Mouse (Mus musculus) MEL-GATA-1-ER (cell line): ENCODE data around the gene Faap20.
A peak's percentile ranks its signal among the peaks of the same experiment; 100 is the strongest.
"Not testable (repeated sequence)": the region's sequence is repeated elsewhere in the genome, so short reads cannot be mapped to it uniquely, and the experiment has no call there.

Experiments used
- DNase-seq: peaks from one replicate; pipeline ENCODE4 v3.0.0-alpha.2; 2012; ENCODE audit warnings: low read depth; ENCODE audit errors: extremely low read depth

Gene Faap20

DNA sequence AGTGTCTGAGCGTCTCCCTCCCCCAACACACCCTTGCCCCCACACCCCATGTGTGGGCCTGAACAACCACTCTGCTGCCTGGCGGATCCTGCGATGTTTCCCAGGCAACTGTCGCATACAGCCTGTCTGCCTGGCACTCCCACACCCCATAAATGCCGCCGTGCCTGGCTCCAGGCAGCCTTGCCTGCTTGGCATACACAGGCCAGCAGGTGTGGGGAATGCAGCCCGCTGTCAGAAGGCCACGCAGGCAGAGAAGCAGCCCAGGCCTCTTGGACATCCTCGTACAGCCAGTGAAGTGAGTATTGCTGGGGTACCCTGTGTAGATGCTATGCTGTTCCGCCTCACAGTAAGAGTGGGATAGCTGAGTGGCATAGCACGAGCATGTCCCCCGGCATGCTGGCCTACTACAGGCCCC, 2.9 kb upstream of the Faap20 start:
- no peak for DNase-seq

- DNase-seq = not testable (repeated sequence)
Measured at GRCm38 (mm10) chr4:155248054-155248453, 1.5 kb upstream of the Faap20 start.

DNA sequence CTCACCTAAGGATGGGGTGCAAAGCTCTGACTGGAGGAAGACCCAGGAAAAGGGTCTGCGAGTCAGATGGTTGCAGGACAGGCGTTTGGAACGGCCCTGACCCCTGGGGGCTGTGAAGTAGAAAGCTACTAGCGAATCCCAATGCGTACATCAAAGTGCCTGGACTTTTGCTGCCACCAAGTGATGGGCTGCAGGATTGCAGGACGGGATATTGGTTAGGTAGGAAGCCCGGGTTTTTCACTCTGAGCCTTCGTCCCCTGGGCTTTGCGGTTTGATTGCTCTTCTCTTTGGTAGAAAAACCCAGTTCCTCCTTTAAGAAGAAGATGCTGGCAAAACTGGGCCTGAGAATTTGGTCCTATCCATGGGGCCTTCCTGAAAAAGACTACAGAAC, 350 bp upstream of the Faap20 start:
- DNase-seq = peak; percentile 74

DNA sequence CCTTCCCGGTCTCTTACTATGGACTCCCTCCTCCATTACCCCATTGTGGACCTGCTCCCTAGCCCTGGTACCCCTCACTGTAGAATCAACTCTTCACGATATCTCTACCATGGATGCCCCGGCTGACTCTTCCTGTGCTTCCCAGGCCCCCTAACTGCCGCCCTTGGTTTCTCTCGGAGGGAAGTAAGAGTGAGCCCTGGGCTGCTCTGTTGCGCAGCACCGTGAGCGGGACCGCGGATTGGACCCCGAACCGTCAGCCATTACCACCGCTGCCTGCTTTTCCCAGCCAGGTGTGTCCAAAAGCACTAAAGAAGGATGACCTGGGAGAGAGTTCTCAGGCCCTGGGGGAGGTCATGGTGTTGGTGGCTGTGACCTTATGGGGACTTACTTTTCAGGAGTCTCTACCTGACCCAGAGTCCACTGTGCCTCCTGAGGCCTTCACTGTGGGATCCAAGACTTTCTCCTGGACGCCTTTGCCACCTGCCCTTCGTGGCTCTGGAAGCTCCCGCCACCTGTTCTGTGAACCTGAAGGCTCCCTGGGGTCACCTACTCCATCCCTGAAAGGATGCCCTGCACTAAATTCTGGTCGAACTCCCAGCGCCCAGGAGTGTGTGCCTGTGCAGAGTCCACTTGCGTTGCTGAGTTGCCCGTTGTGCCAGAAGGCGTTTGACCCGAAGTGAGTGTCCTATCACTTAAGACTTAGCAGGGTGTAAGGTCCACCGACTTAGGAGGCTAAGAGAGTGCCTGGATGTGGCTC, 937 bp downstream of the Faap20 start:
- DNase-seq = peak; percentile 30

DNA sequence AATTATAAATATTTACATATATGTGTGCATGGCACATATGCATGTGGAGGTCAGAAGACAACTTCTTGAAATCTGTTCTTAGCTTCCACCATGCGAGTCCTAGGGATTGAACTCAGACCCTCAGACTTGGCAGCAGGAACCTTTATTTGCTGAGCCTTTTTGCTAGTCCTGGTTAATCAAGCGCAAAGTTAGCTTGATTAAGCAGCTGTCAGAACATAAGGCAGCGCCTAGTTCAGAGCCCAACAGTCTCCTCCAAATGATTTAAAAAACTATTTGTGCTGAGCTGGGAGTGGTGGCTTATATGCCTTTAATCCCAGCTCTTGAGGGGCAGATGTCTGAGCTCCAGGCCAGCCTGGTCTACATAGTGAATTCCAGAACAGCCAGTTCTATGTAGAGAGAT, 1.5 kb downstream of the Faap20 start:
- no peak for DNase-seq

DNA sequence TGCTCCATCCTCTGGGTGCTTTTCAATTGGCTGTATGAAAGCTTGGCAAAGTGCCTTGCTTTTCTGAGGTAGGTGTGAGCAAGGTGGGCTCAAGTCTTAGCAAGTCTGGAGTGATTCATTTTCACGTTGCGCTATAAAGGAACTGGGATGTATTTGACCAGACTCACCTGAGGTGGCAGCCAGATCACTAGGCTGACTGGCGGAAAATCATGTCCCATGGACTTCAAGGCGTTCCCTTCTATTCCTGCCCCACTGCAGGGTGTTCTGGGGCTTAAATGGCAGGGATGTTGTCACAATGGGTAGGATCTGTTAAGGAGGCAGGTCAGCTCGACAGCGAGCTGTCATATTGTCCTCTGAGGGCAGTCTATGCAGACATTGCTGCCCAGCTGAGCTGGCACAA, 2.7 kb downstream of the Faap20 start:
- DNase-seq = no peak

- DNase-seq = no peak
Measured at GRCm38 (mm10) chr4:155264521-155265321, 15.1 kb downstream of the Faap20 start.

DNA sequence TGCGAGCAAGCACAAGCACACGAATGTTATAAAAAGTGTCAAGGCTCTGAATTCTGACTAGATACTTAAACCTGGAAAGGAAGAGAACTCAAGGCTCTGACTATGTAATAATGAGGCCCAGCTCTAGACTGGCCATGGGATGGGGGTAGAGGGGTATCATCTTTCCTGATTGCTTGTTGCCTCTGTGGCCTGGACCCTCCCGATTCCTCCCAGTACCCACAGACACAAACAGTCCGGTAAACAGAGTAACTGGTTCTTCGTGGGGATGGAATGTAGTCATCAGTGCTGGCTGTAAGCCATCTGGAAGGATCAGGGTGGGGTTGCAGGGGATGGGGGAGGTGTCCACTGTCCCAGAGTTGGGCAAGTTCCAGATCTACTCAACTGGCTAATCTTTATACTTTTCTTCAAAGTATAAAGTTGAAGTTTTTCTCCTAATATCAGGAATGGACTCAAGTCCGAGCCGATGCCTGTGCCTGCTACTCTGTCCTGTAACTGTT, 17.5 kb downstream of the Faap20 start:
- DNase-seq = no peak

- DNase-seq = no peak
Measured at GRCm38 (mm10) chr4:155267639-155268175, 18.1 kb downstream of the Faap20 start.

- DNase-seq = peak; percentile 11
Measured at GRCm38 (mm10) chr4:155268382-155268781, 18.8 kb downstream of the Faap20 start.

DNA sequence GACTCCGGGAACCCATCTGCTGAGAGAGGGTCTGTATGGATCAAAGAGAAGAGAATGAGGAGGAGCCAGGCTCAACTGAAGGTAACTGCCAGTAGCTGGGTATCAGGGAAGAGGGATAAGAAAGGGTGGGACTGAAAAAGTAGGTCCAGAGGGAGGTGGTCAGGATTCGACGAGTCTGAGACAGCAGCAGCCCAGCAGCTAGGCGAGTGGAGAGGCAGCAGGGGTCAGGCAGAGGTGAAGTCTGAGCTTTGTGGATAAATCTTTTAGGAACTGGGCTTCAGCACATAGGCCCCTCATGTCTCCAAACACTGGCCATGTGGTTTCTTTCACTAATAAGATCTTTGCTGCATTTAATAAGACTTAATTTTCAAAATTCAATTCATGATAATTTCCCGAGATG, 24.8 kb downstream of the Faap20 start:
- DNase-seq = no peak

- no peak for DNase-seq
Measured at GRCm38 (mm10) chr4:155274851-155275250, 25.2 kb downstream of the Faap20 start.

GRCm38 (mm10) chr4:155277963-155278362, 28.4 kb downstream of the Faap20 start:
- no peak for DNase-seq

GRCm38 (mm10) chr4:155279054-155279453, 29.5 kb downstream of the Faap20 start:
- DNase-seq = no peak

DNA sequence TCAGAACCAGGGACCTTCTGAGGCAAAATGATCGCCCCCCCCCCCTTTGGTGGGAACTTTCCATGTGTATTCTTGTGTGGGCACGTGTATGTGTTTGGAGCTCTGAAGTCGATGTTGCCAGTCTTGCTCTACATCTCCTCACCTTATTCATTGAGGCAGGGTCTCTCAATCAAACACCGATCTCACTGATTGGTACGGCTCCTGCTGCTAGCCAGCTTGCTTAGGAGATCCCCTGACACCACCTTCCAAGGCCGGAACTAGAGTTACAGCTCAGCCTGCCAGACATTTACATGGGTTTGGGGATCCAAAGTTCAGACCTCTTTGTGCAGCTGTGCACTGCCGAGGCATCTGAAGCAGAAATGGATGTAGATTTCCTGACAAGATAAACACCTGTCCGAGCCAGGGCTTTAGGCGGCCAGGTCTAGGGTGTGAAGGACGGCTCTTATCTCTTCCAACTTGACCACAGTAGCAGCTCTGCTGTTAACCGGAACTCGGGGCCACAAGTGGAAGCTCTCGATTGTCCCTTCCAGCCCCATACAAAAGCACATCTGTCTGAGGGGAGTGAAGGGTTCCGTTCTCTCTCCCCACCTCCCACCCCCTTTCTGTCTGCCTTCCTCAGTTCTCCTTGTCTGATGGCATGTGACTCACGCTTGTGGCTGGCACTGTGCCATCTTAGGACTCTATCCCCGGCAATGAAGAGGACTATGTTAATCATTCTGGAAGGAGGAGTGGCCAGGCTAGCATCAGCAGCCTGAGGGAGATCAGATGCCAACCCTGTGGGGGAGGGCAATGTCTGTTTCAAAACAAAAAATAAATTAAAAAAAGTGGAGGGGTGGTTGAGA, 30.5 kb downstream of the Faap20 start:
- DNase-seq = peak; percentile 28

DNA sequence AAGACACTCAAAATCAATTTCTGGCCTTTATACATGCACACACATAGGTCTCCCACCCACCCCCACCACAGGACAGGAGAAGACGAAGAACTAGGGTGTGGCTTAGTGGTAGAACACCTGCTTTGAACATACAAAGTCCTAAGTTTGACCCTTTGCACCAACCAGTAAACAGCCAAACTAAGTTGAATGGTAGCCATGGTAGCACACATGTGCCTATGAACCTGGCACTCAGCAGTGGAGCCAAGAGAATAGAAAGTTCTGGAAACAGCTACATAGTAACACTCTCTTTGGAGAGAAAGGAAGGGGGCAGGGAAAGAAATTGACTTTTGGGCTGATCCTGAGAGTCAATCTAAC, 31.1 kb downstream of the Faap20 start:
- DNase-seq = no peak

GRCm38 (mm10) chr4:155281227-155281626, 31.6 kb downstream of the Faap20 start:
- no peak for DNase-seq

DNA sequence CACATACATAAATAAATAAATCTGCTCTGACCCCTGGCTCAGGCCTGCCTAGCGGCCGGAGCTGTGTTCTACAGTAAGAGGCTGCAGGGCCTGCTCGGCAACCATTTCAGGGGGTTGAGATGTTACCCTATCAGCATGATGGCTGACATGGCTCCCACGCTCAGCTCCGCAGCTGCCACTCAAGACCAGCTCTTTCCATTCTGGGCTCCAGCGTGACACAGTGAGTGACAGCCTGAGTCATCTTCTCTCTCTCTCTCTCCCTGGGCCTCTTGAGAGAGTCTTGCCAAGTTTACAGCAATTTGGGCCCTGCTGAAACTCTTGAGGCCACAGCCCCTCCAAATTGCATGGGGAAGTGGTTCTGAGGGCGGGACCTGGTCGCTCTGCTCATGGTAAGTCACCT, 32.0 kb downstream of the Faap20 start:
- no peak for DNase-seq

GRCm38 (mm10) chr4:155282231-155282630, 32.6 kb downstream of the Faap20 start:
- DNase-seq = no peak

GRCm38 (mm10) chr4:155283001-155283503, 33.5 kb downstream of the Faap20 start:
- DNase-seq = no peak

GRCm38 (mm10) chr4:155283585-155283984, 34.0 kb downstream of the Faap20 start:
- no peak for DNase-seq
